Mouse (Mus musculus) left cerebral cortex, adult 2 months (tissue): ENCODE data around the gene Psmd11. TPM values are rescaled to one million over a fixed set of nuclear protein-coding genes. Genes with fewer than 3 reads are reported as not detected.

Source experiments
- DNase-seq, 2 experiments: peaks; one replicate each; pipeline ENCODE4 v3.0.0; 2021 to 2022; ENCODE audit warnings: low spot score in 2 of 2, mixed read lengths in 1 of 2; ENCODE audit errors: extremely low spot score in 1 of 2
- H3K27ac ChIP-seq: fragments of 200-600 bp; 2 replicates; pipeline ENCODE4 v1.8.1; 2022
- H3K4me3 ChIP-seq: fragments of 200-600 bp; 2 replicates; pipeline ENCODE4 v1.8.1; 2022
- CTCF ChIP-seq: fragments of 200-600 bp; IDR thresholded peaks from 2 replicates; pipeline ENCODE4 v1.8.1; 2022; ENCODE audit warnings: antibody characterized with exemption, mild to moderate bottlenecking, moderate library complexity
- intact Hi-C: fragments of 180-260 bp; cut with DNase I; formaldehyde crosslinking; loops from one replicate; pipeline ENCODE4 v1.15.1; 2025
- total RNA-seq, 2 experiments: library from RNA; stranded (reverse); gene quantifications; 2 replicates each; pipeline ENCODE4 v1.2.3; 2021

Psmd11 gene
- total RNA-seq, 2 experiments from 2014 or later: 102 to 103 TPM

- Histone ChIP-seq H3K4me3 (peak overlapping the region; percentile 13; the same call in 1 of the 2 replicates), H3K27ac (peak overlapping the region; percentile 96)
- intact Hi-C loops: loop anchor here (2.0 kb wide), 2 partner anchors 119 to 131 kb away; no protein-coding TSS in a partner anchor
- TF ChIP-seq CTCF: no peak; the same call in 1 of the 2 replicates
- DNase-seq: peak; percentile 81 to 82
Observed at GRCm38 (mm10) chr11:80484191-80484791, 55.9 kb downstream of the Psmd11 start.

DNA sequence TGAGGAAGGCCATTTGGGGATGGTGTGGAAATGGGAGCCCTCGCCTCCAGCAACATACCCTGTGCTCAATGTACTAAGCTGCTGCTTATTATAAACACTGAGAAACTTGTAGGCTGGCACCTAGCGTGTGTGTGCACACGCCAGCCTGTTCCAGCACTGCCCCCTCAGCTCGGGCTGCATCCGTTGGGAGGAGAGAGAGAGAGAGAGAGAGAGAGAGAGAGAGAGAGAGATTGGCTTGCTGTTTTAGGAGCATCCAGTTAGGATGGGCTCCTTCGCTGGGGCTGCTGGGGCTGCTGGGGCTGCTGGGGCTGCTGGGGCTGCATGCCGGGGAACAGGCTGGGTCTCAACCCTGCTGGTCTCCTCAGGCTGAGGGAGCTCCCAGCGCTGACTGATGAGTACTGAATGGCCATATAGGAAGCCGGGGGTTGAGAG is 56.7 kb downstream of the Psmd11 start:
- intact Hi-C loops: loop anchor here (1.0 to 5.0 kb wide), 4 partner anchors 33 to 130 kb away; no protein-coding TSS in a partner anchor
- TF ChIP-seq CTCF: no peak
- Histone ChIP-seq H3K27ac (peak overlapping the region; percentile 96), H3K4me3 (no peak overlapping the region)
- DNase-seq: peak; percentile 36 to 58

GRCm38 (mm10) chr11:80485622-80486206 is 57.3 kb downstream of the Psmd11 start:
- no peak overlapping the region for H3K4me3 ChIP-seq
- intact Hi-C loops: loop anchor here (1.0 to 5.0 kb wide), 5 partner anchors 33 to 129 kb away; no protein-coding TSS in a partner anchor

DNA sequence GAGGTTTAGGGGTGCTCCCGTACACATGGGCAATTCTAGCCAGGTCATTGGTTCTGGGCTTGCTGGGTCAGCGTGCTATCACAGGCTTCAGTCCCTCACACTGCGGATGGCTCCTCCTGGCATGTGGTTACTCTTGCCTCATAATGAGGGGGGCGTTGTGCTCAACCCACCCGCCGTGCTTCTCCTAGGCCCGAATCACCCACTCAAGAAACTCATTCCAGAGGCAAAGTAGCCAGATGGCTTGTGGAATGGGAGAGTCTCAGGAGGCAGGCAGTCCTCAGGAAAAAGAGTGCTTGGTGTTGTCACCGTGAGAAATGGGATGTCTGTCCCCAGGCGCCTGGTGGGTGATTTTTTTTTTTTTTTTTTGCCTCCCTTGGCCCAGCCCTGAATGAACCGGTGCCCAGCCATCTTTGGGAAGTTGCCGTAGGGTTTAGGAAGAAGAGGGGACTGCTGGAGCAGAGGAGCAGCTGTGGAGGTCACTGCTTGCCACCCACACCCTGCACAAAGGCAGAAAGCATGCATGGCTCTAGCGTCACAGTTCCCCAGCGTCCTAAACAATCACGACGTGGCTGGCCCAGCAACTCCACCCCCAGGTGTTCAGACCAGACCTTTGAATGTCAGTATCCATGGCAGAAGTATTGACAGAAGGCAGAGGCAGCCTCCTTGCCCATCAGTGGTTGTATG is 59.6 kb downstream of the Psmd11 start:
- Histone ChIP-seq H3K27ac (peak overlapping the region; percentile 92), H3K4me3 (no peak overlapping the region)
- no peak for TF ChIP-seq CTCF
- intact Hi-C loops: loop anchor here (1.0 to 5.0 kb wide), 3 partner anchors 16 to 79 kb away; no protein-coding TSS in a partner anchor
- DNase-seq: no peak

More at GRCm38 (mm10) chr11:80485622-80486206, 57.3 kb downstream of the Psmd11 start:
- TF ChIP-seq CTCF: no peak
- no peak for DNase-seq
- H3K27ac ChIP-seq: peak overlapping the region; percentile 92

DNA sequence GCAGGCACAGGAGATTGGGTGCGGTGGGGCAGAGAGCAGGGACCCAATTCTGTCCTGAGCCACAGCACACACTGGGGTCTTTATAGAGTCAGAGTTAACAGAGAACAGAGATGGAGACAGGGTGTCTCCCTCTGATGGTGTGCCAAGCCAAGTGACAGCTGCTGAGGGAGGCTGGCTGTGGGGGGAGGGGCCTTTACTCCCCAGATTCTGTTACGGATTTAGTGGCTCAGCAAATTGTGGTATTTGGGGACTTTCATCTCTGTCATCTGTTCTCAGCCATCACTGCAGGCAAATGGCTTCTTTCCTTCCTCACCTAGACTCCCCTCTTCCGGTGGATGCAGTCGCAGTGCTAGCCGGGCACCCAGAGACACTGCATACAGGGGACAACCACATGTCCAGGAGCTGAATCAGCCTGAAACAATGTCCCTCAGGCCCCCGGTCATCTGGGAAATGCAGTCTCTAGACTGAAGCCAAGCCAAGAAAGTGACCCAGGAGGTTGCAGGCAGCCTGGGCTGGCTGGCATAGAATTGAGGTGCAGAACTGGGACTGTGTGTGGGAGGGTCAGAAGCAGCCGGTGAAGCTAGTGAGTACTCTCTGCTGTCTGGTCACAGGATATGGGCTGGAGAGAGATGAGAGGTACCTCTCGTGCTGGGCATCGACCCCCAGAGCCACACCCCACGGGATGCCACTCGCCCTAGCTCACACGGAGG is 60.9 kb downstream of the Psmd11 start:
- Histone ChIP-seq H3K27ac (peak overlapping the region; percentile 92), H3K4me3 (no peak overlapping the region)
- intact Hi-C loops: loop anchor here (5.0 kb wide), 1 partner anchor 63 kb away; no protein-coding TSS in a partner anchor
- DNase-seq: no peak
- TF ChIP-seq CTCF: no peak

DNA sequence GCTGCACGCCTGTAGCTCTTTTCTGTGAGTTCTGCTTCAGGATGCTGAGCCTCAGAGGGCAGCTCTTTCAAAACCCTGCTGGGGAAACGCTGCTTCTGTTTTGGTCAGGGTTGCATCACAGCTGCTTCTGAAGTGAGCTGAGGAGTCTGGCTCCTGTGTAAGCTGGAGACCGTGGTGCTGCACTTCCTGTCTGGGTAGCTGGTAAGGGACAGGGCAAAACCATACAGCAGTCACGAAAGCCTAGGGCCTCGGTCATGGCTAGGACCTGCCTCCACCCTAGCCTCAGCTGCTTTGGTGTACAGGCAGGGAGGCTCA is 61.4 kb downstream of the Psmd11 start:
- H3K27ac ChIP-seq: peak overlapping the region; percentile 92
- intact Hi-C loops: loop anchor here (5.0 kb wide), 1 partner anchor 62 kb away; no protein-coding TSS in a partner anchor
- no peak overlapping the region for H3K4me3 ChIP-seq
- DNase-seq: no peak
- no peak for TF ChIP-seq CTCF

DNA sequence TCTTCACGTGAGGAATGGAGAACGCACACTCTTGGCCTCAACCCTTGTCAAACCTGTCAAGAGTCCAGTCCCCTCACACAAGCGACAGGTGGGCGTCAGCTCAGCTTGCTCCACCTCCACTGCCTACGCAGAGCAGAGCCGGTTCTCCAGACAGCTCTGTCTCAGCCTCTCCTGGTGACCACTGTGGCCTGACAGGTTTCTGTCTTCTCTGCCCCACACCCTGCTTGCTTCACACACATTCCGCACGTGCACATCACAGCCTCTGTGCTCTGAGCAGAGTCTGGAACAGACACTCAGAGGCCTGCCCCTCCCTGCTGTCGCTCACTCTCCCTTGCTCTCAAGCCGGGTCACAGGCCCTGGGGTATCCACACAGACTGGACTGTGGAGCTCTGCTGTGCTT is 62.4 kb downstream of the Psmd11 start:
- no peak for TF ChIP-seq CTCF

GRCm38 (mm10) chr11:80493186-80493585 is 64.8 kb downstream of the Psmd11 start:
- TF ChIP-seq CTCF: no peak
- H3K4me3 ChIP-seq: no peak overlapping the region
- intact Hi-C loops: no loop called here
- no peak for DNase-seq
- no peak overlapping the region for H3K27ac ChIP-seq

More for the DNA sequence above, 62.4 kb downstream of the Psmd11 start:
- intact Hi-C loops: no loop called here
- DNase-seq: no peak
- H3K27ac ChIP-seq: peak overlapping the region; percentile 30; the same call in 1 of the 2 replicates
- H3K4me3 ChIP-seq: no peak overlapping the region

- intact Hi-C loops: no loop called here
- no peak for DNase-seq
- Histone ChIP-seq H3K27ac (no peak overlapping the region), H3K4me3 (no peak overlapping the region)
- TF ChIP-seq CTCF: no peak
Observed at GRCm38 (mm10) chr11:80494852-80495251, 66.4 kb downstream of the Psmd11 start.

DNA sequence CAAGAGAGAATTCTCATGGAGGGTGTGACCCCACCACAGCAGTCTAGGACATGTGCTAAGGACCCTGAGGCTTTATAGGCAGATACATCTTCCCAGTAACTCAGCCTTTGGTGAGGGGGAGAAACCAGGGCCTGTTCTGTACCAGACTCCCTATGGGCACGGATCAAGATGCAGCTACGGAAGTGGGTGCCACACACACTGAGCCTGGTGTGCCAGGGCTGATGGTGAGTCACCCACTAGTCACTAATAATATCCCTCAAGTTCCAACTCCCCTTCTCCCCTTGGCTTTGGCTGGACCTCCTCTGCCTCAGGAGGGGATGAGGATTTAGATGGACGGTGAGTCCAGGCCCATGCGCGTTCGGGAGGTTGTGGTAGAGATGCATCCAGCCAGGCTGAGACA is 67.6 kb downstream of the Psmd11 start:
- H3K4me3 ChIP-seq: no peak overlapping the region
- peak overlapping the region; percentile 66 for H3K27ac ChIP-seq
- intact Hi-C loops: no loop called here
- TF ChIP-seq CTCF: no peak
- DNase-seq: no peak

DNA sequence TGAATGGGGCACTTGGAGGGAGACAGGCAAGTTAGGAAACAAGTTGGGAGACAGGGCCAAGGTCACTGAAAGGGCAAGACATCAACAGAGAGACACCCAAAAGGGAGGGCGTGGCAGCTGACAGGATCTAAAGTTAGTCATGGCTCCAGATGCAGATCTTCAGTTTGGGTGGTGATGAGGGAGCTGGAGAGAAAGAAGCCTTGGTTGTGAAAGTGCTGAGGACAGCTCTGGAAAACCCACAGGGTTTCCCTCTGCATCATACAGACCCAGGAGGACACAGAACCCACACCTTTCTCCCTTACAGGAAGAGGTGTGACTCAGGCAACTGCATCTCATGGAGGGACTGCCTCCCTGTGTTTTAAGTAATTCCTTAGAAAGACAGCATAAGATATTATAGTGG is 68.2 kb downstream of the Psmd11 start:
- Histone ChIP-seq H3K27ac (peak overlapping the region; percentile 66), H3K4me3 (no peak overlapping the region)
- intact Hi-C loops: no loop called here

More for the DNA sequence above, 68.2 kb downstream of the Psmd11 start:
- TF ChIP-seq CTCF: no peak
- DNase-seq: no peak
